ENCODE assay signal across 28 mouse cellular contexts in the genomic region with DNA sequence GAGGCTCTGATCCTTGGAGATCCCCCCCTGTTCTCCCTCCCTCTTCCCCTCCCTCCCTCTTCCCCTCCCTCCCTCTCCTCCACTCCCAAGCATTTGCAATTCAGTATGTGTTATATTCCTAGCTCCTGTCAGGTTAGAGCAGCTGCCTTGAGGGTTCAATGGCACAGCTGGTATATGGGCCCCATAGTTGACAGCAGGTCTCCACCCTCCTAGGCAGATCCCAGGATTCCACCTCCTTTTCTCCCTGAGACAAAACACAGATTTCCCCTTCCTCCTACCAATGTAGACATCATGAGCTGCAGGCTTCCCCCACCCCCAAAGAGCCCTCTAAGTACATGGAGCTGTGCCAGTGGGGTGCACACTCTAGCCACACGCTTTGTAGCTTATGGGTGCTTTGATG.
"Had no signal": no experiment of that assay in that cellular context is flagged by ENCODE, and none has a peak within 500 bp of the region (broad histone marks: within the 10 kb centered on the region; RNA-seq: fewer than 3 reads in every experiment).

No protein-coding gene starts in this region.

- DNase-seq: gastrocnemius, adult 2 months; gastrocnemius, postnatal 10 days; gastrocnemius, postnatal 25 days; heart, adult 18-20 months; heart, postnatal 10 days; heart, postnatal 4 days; kidney, adult 18-20 months; kidney, adult 8-10 months; kidney, postnatal 14 days; kidney, postnatal 36 days; layer of hippocampus, adult 9-11 months; layer of hippocampus, postnatal 36 days; liver; liver, embryonic 13.5 days had no signal

- H3K4me1 ChIP-seq: heart, embryonic 10.5 days; hindbrain, embryonic 10.5 days; hindbrain, embryonic 12.5 days; intestine, embryonic 15.5 days; limb, embryonic 10.5 days; limb, embryonic 12.5 days; liver, embryonic 13.5 days; liver, embryonic 15.5 days had no signal

- H3K36me3 ChIP-seq: heart, embryonic 10.5 days; heart, embryonic 12.5 days; hindbrain, embryonic 10.5 days; hindbrain, embryonic 12.5 days; intestine, embryonic 15.5 days; limb, embryonic 10.5 days; limb, embryonic 12.5 days; liver, embryonic 13.5 days; liver, embryonic 15.5 days had no signal

- H3K4me3 ChIP-seq: gastrocnemius, adult 2 months; heart, embryonic 10.5 days; heart, embryonic 12.5 days; hindbrain, embryonic 10.5 days; hindbrain, embryonic 12.5 days; intestine, embryonic 15.5 days; limb, embryonic 10.5 days; limb, embryonic 12.5 days; liver, embryonic 13.5 days; liver, embryonic 15.5 days had no signal

- H3K9me3 ChIP-seq: heart, embryonic 10.5 days; heart, embryonic 12.5 days; hindbrain, embryonic 10.5 days; hindbrain, embryonic 12.5 days; intestine, embryonic 15.5 days; limb, embryonic 10.5 days; liver, embryonic 13.5 days; liver, embryonic 15.5 days had no signal

- H3K9ac ChIP-seq: heart, embryonic 12.5 days; hindbrain, embryonic 12.5 days; hindbrain, embryonic 14.5 days; intestine, embryonic 15.5 days; limb, embryonic 12.5 days; liver, embryonic 13.5 days; liver, embryonic 15.5 days had no signal

- ATAC-seq: hindbrain, embryonic 16.5 days; inflammation-experienced regulatory T-cells, adult 6 months; intestine, embryonic 15.5 days; intestine, postnatal 0 days had no signal

- H3K27me3 ChIP-seq: heart, embryonic 12.5 days; hindbrain, embryonic 12.5 days; intestine, embryonic 15.5 days; limb, embryonic 12.5 days; liver, embryonic 13.5 days had no signal

- H3K27ac ChIP-seq: gastrocnemius, adult 2 months; heart, embryonic 10.5 days; hindbrain, embryonic 10.5 days; hindbrain, embryonic 12.5 days; hindbrain, embryonic 14.5 days; intestine, embryonic 15.5 days; kidney, postnatal 0 days; limb, embryonic 10.5 days; limb, embryonic 12.5 days; liver, embryonic 13.5 days; liver, embryonic 15.5 days had no signal

- H3K4me2 ChIP-seq: heart, embryonic 12.5 days; hindbrain, embryonic 12.5 days; hindbrain, embryonic 14.5 days; intestine, embryonic 15.5 days; limb, embryonic 12.5 days; liver, embryonic 11.5 days; liver, embryonic 13.5 days; liver, embryonic 15.5 days had no signal
